Mouse (Mus musculus) kidney, embryonic 15.5 days (tissue): ENCODE measurements around the gene Hbq1b. TPM values are rescaled to one million over a fixed set of nuclear protein-coding genes. Genes with fewer than 3 reads are reported as not detected.
"Not testable (repeated sequence)": the region's sequence is repeated elsewhere in the genome, so short reads cannot be mapped to it uniquely, and the experiment has no call there.

Experiments used
- ATAC-seq: fragments of 200-750 bp; cut with Nextera tagmentation; replicated peaks from 2 replicates; pipeline ENCODE4 v1.8.0; 2017; ENCODE audit warnings: moderate TSS enrichment; ENCODE audit not compliant: low FRiP score
- H3K27ac ChIP-seq: fragments of 300-500 bp; sonication (generic); 2 replicates; pipeline ENCODE4 v1.5.1; 2015; ENCODE audit warnings: mild to moderate bottlenecking, inconsistent platforms
- H3K27me3 ChIP-seq: fragments of 300-500 bp; sonication (generic); 2 replicates; pipeline ENCODE4 v1.6.1; 2015; ENCODE audit warnings: inconsistent platforms
- H3K36me3 ChIP-seq: fragments of 300-500 bp; sonication (generic); 2 replicates; pipeline ENCODE4 v1.6.1; 2015; ENCODE audit warnings: inconsistent platforms
- H3K4me1 ChIP-seq: fragments of 300-500 bp; sonication (generic); 2 replicates; pipeline ENCODE4 v1.6.1; 2015; ENCODE audit warnings: inconsistent platforms
- H3K4me2 ChIP-seq: fragments of 300-500 bp; sonication (generic); 2 replicates; pipeline ENCODE4 v1.6.1; 2015; ENCODE audit warnings: moderate library complexity, mild to moderate bottlenecking, inconsistent platforms
- H3K4me3 ChIP-seq: fragments of 300-500 bp; sonication (generic); replicated peaks from 2 replicates; pipeline ENCODE4 v1.5.1; 2015; ENCODE audit warnings: mild to moderate bottlenecking, inconsistent platforms
- H3K9ac ChIP-seq: fragments of 300-500 bp; sonication (generic); 2 replicates; pipeline ENCODE4 v1.6.1; 2015; ENCODE audit warnings: mild to moderate bottlenecking, inconsistent platforms
- H3K9me3 ChIP-seq: fragments of 300-500 bp; sonication (generic); replicated peaks from 2 replicates; pipeline ENCODE4 v1.6.1; 2016; ENCODE audit warnings: inconsistent platforms
- WGBS: fragments of 180-500 bp; shearing (Covaris S2); methylation state at CpG from one replicate; pipeline ENCODE4 v1.1.7; 2015; ENCODE audit warnings: mixed read lengths; 5-methylcytosine and 5-hydroxymethylcytosine counted together
- polyA plus RNA-seq: library from polyadenylated mRNA; unstranded; fragments of >200 nt; fragmentation: Nextera tagmentation; extraction: Ambion mirVana; gene quantifications from 2 replicates; pipeline ENCODE4 v1.2.1, GENCODE M21; 2015

Gene Hbq1b
- 2.3 and 2.5 TPM in 2 replicates for polyA plus RNA-seq

DNA sequence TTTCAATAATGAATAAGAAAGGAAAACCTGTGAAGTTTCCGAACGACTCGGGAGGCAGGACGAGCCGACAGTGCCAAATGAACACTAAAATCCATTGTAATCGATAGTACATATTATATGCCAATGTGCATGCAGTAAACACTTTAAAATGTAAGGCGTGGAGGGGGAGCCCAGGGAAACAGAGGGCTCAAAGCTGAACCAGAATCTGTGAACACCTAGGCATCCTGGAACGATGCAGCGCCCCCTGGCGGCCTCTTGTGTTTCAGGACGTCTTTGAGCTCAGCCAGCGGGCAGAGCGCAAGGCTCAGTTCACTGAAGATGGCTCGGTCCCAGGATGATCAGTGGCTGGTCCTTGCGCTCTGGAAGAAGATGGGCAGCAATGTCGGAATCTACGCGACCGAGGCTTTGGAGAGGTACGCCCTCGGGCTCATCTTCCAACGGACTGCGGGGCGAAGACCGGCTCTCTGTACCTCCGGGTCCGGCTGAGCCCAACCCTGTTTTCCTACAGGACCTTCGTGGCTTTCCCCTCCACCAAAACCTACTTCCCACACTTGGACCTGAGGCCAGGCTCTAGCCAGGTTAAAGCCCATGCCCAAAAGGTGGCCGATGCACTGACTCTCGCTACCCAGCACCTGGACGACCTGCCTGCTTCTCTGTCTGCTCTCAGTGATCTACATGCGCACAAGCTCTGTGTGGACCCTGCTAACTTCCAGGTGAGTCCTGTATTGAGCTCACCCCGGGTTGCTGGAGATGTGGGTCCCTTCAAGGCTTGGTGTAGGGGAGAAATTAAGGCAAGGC, at the start of gene Hbq1b:
Gene Hbq1b (plus strand): TSS at position 271 of the 798 bp plus-strand sequence.
- H3K4me3 ChIP-seq, result peak within 1 kb of the TSS; percentile 29
- H3K9me3 ChIP-seq, H3K9ac ChIP-seq, H3K36me3 ChIP-seq, H3K27ac ChIP-seq, H3K4me1 ChIP-seq: not testable (repeated sequence)
- peak within 1 kb of the TSS; percentile 59 for H3K4me2 ChIP-seq
- peak; percentile 59 for ATAC-seq
- 20% methylated on average over 33 of the region's 33 CpGs for WGBS
- peaks cover 11% of the 10 kb centered on the region for H3K27me3 ChIP-seq

DNA sequence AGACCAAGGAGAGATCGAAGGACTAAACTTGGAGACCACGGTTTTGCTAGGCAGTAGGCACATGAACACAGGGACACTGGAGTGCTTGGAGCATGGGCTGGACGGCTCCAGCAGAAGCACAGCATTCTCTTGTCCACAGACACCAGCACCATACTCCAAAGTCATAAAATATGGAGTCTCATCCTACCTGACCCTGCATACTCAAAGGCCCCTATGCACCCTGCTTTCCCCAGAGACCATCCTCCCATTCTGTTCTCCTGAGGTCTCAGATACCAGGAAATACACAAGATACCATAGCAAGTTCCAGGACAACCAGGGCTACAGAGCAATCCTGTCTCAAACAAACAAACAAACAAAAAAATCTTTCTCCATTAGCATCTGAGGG, 49.4 kb upstream of the Hbq1b start:
- Histone ChIP-seq H3K9me3 (no peaks in the 10 kb centered on the region), H3K27ac (no peak overlapping the region), H3K36me3 (peaks cover 84% of the 10 kb centered on the region), H3K4me1 (peaks cover 24% of the 10 kb centered on the region), H3K9ac (no peak overlapping the region), H3K27me3 (no peaks in the 10 kb centered on the region), H3K4me3 (no peak overlapping the region), H3K4me2 (no peak overlapping the region)
- ATAC-seq, result no peak
- 93% methylated on average over 3 of the region's 3 CpGs for WGBS

DNA sequence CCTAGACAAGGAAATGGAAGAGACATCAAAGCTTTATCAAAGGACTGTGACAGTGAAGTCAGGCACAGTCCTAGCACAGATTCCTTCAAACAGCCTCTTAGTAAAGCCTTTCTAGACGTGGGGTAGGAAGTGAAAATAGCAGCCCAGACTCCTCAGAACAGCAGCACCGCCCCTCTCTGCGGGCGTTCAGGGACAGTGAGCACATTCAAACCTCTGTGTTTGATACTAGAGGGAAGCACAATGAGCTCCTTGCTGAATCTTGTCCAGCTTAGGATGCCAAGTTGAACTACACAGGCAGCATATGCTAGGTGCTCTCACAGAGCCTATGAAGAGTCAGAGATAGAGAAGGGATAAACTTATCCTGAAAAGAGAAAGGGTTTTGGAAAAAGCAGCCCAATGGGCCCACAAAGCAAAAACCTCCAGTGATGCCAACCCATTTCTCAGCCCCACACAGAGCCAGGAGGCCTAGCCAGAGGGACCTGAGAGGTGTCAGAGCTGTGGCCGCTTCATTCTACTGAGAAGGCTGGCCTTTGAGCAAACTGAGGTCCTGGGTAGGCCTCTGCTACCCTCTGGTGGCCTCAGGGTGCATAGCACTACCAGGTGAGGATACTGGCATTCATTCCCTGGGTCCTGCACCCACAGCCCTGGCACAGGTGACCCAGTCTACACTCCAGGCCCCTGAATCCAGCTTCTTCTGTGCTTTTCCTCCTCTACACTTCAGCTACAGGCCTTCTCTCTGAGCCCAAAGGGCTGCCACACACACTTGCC, 48.5 kb upstream of the Hbq1b start:
- H3K4me2 ChIP-seq, result no peak overlapping the region
- 66% methylated on average over 5 of the region's 5 CpGs for WGBS
- H3K4me1 ChIP-seq, result peaks cover 32% of the 10 kb centered on the region
- peaks cover 85% of the 10 kb centered on the region for H3K36me3 ChIP-seq
- no peak overlapping the region for H3K9ac ChIP-seq
- no peaks in the 10 kb centered on the region for H3K27me3 ChIP-seq
- ATAC-seq, result 0 out of 2 replicates have a peak, but pooled peaks have one; percentile 35
- no peak overlapping the region for H3K27ac ChIP-seq
- H3K9me3 ChIP-seq, result no peaks in the 10 kb centered on the region
- H3K4me3 ChIP-seq, result no peak overlapping the region

DNA sequence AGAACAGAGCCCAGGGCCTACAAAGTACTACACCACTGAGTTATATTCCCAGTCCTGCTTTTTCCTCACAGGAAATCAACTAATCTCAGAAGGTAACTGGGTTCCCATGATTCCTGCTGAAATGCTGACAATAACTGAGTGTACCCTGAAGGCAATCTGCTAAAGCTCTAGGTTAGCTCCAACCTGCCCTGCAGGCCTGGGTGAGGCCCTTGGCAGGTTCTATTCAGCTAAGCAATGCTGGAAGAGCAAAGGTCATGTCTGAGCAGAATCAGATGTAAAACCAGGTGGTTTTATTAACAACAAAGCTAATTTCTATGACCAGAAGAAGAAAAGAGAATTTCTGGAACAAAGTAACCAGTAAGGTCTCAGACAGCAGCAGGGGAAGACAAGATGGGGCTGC, 45.4 kb upstream of the Hbq1b start:
- Histone ChIP-seq H3K4me2 (no peak overlapping the region), H3K36me3 (peaks cover 77% of the 10 kb centered on the region), H3K4me1 (peaks cover 29% of the 10 kb centered on the region), H3K9me3 (no peaks in the 10 kb centered on the region), H3K4me3 (no peak overlapping the region), H3K27ac (no peak overlapping the region), H3K27me3 (no peaks in the 10 kb centered on the region), H3K9ac (no peak overlapping the region)
- ATAC-seq, result no peak

DNA sequence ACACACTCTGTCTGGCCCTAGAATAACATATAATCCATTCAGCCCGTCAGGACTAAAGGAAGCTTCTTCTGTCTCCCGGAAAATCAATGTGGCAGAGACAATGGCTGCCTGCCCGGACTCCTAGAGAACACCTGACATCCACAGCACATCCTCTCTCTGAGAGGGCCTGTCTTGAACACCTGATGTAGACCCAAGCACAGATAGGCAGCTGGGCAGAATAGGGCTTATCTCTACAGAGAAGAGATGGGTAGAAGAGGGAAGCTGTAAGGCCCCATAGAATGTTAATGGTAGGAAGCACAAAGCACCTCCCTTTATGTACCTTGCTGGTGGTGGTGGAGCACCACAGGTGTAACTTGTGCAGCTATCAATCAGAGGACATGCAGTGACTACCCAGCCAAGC, 44.6 kb upstream of the Hbq1b start:
- Histone ChIP-seq H3K27ac (no peak overlapping the region), H3K27me3 (no peaks in the 10 kb centered on the region), H3K4me2 (no peak overlapping the region), H3K9me3 (no peaks in the 10 kb centered on the region), H3K4me3 (no peak overlapping the region), H3K36me3 (peaks cover 79% of the 10 kb centered on the region), H3K4me1 (peaks cover 25% of the 10 kb centered on the region), H3K9ac (no peak overlapping the region)
- ATAC-seq, result no peak
- 91% methylated on average over 3 of the region's 3 CpGs for whole genome bisulfite sequencing

DNA sequence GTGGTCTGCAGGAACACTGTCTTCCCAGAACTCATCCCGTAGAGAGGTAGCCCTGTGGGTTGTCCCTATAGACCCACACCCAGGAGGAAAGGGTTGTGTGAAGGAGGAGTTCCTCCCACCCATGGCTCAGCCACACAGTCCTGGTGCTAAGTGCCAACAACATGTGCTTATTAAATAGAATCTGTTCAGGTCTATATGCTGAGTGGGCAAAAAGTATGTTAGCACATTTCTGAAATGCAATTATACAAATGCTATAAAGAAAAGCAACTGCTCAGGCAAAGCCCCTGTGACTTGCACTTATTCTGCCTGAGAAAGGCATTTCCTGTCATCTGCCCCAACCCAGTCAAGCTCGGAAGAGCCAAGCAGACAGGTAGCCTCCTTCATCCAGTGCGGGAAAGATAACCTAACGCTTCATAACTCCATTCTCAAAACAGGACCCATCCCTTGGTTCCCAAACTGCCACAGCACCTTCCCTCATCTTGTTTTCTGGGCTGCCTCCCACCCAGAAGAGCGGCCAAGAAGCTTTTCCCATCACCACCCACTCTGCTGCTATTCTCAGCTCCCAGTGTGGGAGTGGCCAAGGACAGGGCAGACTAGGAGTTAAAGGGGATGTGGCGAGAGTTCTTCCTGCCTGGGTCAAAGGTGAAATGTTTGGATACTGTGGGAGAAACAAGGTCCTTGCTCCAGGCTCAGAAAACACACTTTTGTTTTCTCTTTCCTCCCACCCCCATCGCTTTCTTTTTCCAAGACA, 43.4 kb upstream of the Hbq1b start:
- Histone ChIP-seq H3K36me3 (peaks cover 82% of the 10 kb centered on the region), H3K4me2 (peak overlapping the region; percentile 10), H3K9ac (no peak overlapping the region), H3K27ac (peak overlapping the region; percentile 83), H3K27me3 (no peaks in the 10 kb centered on the region), H3K9me3 (no peaks in the 10 kb centered on the region), H3K4me1 (peaks cover 21% of the 10 kb centered on the region), H3K4me3 (no peak overlapping the region)
- peak; percentile 37; the same call in 1 of the 2 replicates for ATAC-seq
- WGBS, result 42% methylated on average over 7 of the region's 7 CpGs

DNA sequence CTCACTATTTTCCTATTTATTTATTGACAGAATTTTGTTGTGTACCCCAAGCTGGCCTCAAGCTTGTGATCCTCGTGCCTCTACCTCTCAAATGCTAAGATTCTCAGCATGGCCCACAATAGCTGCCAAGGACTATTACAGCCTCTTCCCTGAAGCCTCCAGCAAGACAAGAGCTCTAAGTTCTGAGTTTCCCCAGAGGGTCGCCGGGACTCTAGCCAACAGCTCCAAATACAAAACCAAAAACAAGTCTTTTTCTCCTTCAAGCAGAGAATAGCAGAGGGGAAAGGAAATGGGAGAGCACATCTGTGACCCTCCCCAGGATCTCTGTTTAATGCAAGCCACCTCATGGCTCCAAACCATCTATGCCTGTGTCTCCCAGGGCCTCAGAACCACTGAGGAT, 42.7 kb upstream of the Hbq1b start:
- peaks cover 82% of the 10 kb centered on the region for H3K36me3 ChIP-seq

DNA sequence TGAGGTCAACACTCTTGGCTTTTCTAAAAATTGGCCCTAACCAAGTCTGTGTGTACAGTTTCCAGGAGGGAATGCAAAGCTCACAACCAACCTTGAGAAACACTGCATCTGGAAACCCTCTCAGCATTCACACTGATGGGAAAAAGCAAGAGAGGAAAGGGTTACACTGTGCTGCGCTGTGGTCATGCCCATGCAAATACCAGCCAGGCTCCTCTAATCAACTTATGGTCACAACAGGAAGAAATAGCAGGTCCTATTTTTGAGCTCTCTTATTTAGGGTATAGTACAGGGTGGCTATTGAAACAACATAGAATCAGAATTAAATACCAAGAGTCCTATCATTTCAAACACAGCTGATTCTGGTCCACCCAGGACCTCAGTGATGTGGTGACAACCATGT, 42.1 kb upstream of the Hbq1b start:
- H3K36me3 ChIP-seq, result peaks cover 82% of the 10 kb centered on the region
- no peak overlapping the region for H3K4me2 ChIP-seq
- no peaks in the 10 kb centered on the region for H3K27me3 ChIP-seq
- peaks cover 21% of the 10 kb centered on the region for H3K4me1 ChIP-seq
- no peak overlapping the region for H3K9ac ChIP-seq
- no peaks in the 10 kb centered on the region for H3K9me3 ChIP-seq
- no peak overlapping the region for H3K4me3 ChIP-seq
- 91% methylated on average over 1 of the region's 1 CpGs for WGBS
- H3K27ac ChIP-seq, result peak overlapping the region; percentile 83
- no peak for ATAC-seq

More for the DNA sequence above, 42.7 kb upstream of the Hbq1b start:
- no peak overlapping the region for H3K4me3 ChIP-seq
- ATAC-seq, result no peak
- no peak overlapping the region for H3K9ac ChIP-seq
- peaks cover 21% of the 10 kb centered on the region for H3K4me1 ChIP-seq
- H3K27me3 ChIP-seq, result no peaks in the 10 kb centered on the region
- peak overlapping the region; percentile 10; the same call in 1 of the 2 replicates for H3K4me2 ChIP-seq
- WGBS, result 49% methylated on average over 3 of the region's 3 CpGs
- H3K27ac ChIP-seq, result peak overlapping the region; percentile 83
- no peaks in the 10 kb centered on the region for H3K9me3 ChIP-seq

DNA sequence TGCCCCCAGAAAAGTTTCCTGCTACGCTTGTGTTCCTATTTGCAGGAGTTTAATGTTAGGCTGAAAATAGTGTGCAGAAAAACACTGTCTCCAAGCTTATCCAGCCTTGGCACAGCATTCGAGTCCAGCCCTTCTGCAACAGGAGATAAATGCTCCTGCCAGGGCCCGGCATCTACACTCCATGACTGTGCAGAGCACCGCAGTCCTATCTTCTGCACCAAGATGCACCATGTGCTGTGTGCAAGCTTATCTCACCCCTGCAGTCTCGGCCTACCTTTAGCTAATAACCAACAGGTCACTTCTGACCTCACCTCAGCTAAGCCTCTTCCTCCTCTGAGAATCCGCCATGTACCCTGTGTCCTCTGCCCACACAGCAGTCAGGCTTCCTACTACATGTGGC, 41.2 kb upstream of the Hbq1b start:
- Histone ChIP-seq H3K27ac (peak overlapping the region; percentile 83; the same call in 1 of the 2 replicates), H3K9ac (no peak overlapping the region), H3K36me3 (peaks cover 82% of the 10 kb centered on the region), H3K4me3 (no peak overlapping the region), H3K4me1 (peaks cover 21% of the 10 kb centered on the region), H3K9me3 (no peaks in the 10 kb centered on the region), H3K27me3 (no peaks in the 10 kb centered on the region), H3K4me2 (no peak overlapping the region)
- peak; percentile 80 for ATAC-seq
- WGBS, result 93% methylated on average over 6 of the region's 6 CpGs

DNA sequence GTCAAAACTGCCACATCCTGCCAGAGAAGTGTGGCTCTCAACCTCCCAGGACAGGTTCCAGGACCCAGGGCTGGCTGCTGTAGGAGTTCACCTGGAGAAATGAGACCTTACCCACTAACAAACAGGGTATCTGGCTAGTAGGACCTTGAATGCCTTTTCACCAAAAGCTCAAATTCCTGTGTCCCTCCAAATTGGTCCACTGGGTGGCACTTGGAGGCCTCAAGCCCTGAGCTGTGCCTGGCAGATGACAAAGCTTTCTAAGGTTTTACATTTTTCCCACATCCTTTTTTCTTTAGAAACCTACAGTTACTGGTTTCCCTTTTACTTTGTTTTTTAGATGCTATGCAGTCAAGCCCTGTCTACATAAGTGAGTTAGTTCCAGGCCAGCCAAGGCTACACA, 39.7 kb upstream of the Hbq1b start:
- H3K4me1 ChIP-seq, result peaks cover 21% of the 10 kb centered on the region
- H3K4me3 ChIP-seq, result no peak overlapping the region
- H3K27me3 ChIP-seq, result no peaks in the 10 kb centered on the region
- no peaks in the 10 kb centered on the region for H3K9me3 ChIP-seq
- H3K4me2 ChIP-seq, result no peak overlapping the region
- H3K36me3 ChIP-seq, result peaks cover 79% of the 10 kb centered on the region
- no peak overlapping the region for H3K9ac ChIP-seq
- no peak overlapping the region for H3K27ac ChIP-seq
- no peak for ATAC-seq

DNA sequence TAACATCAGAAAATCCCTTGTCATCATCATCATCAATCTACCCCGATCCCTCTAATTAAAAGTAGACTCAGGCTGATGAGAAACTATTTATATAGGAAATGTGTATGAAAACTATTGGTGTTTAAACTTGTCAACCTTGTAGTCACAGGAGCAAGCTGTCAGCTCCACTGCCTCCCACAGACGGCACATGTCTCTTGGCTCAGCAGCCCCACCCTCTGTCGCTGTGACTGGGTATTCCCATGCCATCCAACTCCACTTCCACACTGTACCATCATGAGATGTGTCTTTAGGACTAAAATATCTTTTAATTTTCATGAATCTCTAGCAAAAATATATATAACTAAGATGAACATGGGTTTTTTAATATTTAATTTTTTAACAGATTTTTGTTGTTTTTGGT, 38.4 kb upstream of the Hbq1b start:
- H3K9me3 ChIP-seq, result no peaks in the 10 kb centered on the region
- no peak for ATAC-seq
- no peaks in the 10 kb centered on the region for H3K27me3 ChIP-seq
- peaks cover 13% of the 10 kb centered on the region for H3K4me1 ChIP-seq
- no peak overlapping the region for H3K4me2 ChIP-seq
- H3K4me3 ChIP-seq, result no peak overlapping the region
- no peak overlapping the region for H3K27ac ChIP-seq
- 65% methylated on average over 3 of the region's 3 CpGs for WGBS
- H3K36me3 ChIP-seq, result peaks cover 80% of the 10 kb centered on the region
- H3K9ac ChIP-seq, result no peak overlapping the region
